Mouse (Mus musculus) left cerebral cortex, adult 9 months (tissue): ENCODE data around the gene Clec16a.

Source experiments
- DNase-seq, 2 experiments: peaks; one replicate each; pipeline ENCODE4 v3.0.0; 2022; ENCODE audit warnings: low spot score in 2 of 2

The Clec16a gene

GRCm38 (mm10) chr16:10675612-10676011, 130.5 kb downstream of the Clec16a start:
- DNase-seq: no peak

DNA sequence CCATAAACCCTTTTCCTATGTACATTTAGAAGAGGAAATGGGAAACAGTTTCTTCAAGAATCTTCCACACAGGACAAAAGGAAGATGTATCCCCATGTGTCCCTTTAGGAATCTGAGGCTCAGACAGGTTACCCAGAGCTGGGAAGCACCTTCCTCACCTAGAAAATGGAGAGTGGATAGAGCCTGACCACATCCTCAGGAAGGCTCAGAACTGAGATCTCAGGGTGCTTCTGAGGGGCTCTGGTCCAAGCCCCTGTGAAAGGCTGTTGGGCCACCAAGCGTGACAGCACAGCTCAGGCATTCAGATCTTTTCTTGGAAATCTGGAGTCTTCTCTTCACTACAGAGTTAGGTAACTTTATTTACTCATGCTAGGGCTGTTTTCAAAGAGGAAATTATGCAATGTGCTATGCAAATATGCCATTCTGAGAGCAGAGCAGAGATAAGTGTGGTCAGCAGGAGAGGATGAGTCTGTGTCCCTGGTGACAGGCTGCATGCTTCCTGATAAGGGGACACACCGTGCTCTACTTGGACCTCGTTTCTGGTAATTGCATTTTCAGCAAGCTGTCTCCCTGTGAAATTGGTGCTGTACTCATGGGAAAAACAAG, 131.4 kb downstream of the Clec16a start:
- no peak for DNase-seq

DNA sequence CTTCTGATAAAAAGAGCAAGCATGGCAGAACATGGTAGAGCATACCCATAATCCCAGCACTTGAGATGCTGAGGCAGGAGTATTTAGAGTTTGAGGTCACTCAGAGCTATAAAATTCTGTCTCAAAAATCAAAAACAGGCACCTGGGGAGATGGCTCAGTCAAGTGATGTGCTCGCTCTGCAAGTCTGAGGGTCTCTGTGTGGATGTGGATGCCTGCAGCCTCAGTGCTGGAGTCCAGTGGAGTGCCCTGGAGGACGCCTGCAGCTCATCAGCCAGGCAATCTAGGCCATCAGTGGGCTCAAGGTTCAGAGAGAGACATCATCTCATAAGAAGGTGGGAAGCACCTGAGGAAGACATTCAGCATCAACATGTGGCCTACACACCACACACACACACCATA, 137.4 kb downstream of the Clec16a start:
- no peak for DNase-seq

DNA sequence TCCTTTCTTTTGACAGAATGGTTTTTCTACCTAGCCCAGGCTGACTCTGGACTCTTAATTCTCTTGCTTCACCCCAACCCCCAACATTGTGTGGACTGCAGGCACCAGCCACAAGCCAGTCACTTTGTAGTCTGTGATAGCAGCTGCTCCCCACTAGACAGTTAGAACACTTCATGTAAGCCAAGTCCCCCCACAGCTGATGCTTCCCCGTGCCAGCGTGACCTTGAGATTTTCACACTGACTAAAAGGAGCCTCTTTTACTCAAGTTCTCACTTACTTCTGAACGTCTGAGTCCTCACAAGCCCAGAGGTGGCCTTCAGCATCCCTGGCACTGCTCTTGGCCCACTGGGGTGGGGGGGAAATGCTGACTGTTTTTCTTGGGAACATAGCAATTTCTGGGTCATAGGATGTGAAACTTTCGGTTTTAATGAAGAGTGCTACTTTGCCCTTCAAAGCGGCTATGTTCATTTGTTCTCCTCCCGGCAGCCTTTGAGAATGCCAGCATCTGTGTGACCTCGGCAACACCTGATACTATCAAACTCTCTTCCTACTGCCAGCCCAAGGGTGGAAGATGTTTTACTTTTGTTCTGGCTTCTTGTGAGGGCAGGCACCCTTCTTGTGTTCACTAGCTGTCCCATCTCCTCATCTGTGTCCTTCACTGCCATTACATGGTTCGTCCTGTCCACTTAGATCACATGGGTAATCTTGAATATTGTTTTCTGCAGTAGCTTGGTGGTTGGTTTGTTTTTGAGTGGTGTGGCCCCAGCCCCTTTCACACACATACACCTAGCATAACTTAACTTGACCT, 138.3 kb downstream of the Clec16a start:
- no peak for DNase-seq

GRCm38 (mm10) chr16:10689748-10690318, 144.7 kb downstream of the Clec16a start:
- no peak for DNase-seq

DNA sequence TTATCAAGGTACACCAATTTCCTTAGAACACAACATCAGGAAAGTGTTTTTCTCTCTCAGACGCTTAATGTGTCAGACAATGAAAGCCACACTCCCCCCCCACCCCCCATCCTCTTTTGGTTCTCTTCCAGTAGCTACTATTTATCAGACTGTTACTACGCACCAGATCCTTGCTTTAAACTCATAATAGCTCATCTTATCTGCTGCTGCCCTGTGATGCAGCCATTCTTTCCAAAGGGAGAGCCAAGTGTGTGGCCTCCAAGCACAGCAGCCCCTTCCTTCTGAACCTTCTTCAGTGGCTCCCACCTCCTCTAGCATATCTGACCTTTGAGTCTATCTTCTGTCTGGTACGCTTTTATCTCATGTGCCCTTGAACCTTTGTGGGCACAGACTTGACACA, 145.3 kb downstream of the Clec16a start:
- DNase-seq: no peak

DNA sequence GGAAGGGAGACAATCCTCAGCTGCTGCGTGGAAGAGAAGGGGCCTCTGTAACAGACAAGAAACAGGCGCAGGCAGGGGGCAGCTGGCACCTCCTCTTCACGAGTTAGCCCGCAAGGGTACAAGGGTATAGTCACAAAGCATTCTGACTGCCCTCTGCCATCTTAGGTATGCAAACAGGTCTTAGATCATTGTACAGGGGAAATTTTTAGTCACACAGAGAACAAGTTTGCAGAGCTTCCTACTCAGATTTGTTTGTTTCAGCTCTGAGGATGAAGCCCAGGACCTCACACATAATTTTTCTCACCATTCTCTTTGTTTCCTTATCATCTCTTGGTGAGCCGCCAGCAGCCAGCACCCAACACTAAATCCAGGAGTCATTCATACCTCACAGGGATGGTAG, 146.6 kb downstream of the Clec16a start:
- DNase-seq: no peak

DNA sequence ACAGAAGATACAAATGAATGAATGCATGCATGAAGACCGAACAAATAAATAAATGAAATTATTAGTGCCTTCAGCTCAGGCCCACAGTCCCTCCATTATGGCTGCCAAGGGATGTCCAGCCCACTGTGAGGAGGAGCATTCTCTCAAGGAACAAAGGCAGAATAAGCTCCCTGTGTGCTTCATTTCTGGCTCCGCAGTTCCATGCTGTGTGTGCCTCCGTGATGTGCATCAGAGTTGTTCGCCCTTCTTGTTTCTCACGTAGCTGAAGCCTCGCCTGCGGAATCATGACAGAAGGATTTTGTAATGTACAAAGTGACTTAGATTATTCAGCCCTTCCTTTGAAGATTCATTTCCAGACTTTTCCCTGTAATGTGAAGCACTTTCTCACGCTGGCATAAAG, 147.7 kb downstream of the Clec16a start:
- no peak for DNase-seq

DNA sequence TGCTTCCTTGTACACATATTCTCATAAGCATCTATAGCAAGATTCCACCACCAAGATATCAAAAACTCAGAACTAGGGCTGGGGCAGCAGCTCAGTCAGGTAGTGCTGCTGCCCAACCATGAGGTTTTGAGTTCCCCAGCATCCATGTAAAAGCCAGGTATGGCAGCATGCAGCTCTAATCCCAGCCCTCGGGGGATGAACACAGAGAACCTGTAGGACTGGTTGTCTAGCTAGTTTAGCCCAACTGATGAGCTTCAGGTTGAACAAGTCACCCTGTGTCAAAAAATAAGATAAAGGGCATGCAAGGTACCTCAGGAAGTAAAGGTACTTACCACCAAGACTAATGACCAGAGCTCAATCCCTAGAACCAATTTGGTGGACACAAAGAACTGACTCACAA, 148.3 kb downstream of the Clec16a start:
- DNase-seq: no peak

- DNase-seq: no peak
These were observed 149.3 kb downstream of the Clec16a start for GRCm38 (mm10) chr16:10694414-10694851.

DNA sequence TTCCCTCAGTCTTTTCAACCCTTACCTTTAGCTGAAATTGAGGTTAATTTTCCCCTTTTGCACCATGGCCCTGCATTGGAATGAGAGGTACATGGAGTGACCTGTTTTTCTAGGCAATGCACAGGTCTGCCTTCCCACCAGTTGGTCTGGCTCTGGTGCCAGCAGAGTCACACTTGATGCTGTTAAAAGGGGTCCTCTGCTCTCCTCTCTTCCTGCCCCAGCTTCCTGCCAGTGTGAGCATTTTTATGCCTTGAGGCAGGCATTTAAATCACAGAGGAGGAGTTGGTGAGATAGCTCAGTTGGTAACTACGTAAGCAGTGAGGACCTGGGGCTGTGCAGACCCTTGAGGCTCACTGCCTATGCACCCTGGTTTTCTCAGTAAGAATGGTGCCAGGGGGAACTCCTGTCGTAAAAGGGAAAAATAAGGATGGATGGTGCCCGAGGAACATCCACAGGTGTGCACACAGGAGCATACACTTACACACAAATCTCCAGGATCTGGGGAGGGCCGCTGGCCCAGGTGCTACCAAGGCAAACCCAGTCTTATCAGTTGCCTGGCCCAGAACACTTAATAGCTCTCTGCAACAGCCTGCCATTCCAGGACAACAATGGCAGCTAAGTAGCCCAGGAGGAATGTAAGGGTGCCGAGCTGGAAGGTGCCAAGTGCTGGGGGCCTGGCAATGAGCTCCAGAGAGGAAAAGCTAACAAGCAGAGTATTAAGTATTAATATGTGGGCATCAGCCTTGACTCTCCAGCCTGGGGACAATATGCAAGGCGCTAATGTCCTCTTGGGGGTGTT, 152.9 kb downstream of the Clec16a start:
- DNase-seq: no peak

- no peak for DNase-seq
These were observed 154.2 kb downstream of the Clec16a start for GRCm38 (mm10) chr16:10699316-10699715.

GRCm38 (mm10) chr16:10700160-10700559, 155.0 kb downstream of the Clec16a start:
- no peak for DNase-seq

DNA sequence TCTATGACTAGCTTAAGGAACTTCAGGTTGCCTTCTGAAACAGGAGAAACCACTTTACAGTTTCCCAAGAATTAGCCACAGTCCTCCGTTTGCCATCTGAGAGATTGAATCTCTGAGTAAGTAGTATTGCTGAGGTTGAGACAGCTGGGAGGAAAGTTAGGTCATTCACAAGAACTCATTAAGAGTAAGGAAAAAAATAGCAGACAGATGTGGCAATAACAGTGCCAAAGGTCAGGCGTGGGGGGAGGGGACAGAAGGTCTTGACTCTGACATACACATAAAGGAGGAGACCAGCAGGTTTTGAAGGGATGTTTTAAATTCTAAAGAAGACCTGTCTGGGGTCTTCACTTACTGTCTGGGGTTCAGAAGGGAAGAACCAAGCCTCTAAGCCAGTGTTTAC, 157.3 kb downstream of the Clec16a start:
- no peak for DNase-seq

DNA sequence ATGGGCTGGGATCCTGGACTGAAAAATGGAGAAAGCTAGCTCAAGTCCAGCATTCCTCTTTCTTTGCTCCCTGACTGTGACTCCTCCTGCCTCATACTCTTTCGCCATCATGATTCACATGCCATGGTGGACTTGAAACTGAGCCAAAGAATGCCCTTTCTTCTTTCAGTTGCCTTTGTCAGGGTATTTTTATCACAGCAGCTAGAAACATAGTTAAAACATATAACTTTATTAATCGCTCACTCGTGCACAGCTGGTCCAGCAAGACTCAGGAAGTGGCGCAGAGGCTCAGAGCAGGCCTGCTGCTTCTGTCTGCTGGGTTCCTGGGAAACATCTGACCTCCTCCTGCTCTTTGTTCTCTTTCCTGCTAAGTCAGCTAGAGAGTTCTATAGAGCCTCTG, 158.8 kb downstream of the Clec16a start:
- no peak for DNase-seq

GRCm38 (mm10) chr16:10705396-10705795, 160.3 kb downstream of the Clec16a start:
- no peak for DNase-seq

DNA sequence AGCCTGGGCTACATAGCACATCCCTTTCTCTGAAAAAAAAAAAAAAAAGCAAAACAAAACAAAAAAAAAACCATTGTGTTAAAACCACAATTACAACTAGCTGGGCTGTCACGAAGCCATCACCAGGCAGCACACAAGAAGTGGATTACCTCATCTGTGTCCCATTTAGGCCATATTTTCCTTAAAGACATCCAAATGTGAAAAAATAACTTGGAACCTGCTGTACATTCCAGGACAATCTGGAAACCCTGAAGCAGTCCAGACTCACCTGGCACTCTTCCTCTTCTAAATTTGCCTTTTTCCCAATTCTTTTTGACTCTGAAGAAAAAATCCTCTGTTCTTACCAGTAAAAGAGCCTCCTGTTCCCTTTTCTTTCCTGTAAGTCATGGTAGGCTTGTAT, 166.4 kb downstream of the Clec16a start:
- no peak for DNase-seq

GRCm38 (mm10) chr16:10713041-10713440, 167.9 kb downstream of the Clec16a start:
- DNase-seq: no peak

DNA sequence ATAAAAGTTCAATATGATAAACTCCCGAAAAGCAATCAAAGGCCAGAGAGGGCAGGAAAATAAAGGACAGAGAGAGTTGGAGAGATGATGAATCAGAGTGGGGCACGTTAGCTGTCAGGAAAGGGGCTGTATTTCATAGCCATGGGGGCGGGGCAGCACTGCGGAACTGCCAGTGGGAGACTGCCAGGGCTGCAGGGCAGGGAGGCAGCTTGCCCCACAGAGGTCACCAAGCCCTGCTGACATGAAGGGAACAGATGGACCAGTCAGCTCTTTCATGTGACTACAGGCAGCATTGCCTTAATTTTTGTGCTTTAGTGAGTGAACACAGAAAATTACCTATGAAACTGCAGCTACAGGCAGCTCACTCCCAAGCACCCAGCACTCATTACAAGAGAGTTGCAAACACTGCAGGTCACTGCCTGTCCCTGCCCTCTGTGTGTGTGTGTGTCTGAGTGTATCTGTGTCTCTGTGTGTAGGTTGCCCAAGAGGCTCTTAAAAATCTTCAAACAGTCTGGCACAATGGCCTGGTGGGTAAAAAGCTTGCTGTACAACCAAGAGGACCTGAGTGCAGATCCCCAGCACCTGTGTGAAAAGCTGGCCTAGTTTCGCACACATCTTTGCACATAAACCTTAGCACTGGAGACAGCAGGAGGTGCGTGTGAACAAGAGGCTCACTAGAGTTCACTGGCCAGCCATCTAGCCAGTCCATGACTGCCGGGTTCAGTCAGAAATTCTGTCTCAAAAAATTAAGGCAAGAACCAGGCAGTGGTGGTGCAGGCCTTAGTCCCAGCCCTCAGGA, 168.5 kb downstream of the Clec16a start:
- no peak for DNase-seq

DNA sequence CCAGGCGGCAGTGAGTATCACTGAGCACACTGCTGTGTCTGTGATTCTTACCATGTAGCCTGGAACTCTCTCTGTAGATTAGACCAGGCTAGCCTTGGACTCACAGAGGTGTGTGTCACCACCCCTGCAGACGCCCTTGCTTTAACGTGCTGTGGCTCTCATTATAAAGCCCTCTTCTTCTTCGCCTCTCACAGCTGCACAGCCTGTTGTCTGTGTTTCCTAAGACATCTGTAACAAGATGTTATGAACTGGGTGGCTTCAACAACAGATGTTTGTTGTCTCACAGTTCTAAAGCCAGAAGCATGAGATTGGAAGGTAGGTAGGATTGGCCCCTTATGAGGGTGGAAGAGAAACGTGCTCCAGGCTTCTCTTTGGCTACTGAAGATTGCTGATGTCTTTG, 170.1 kb downstream of the Clec16a start:
- no peak for DNase-seq

GRCm38 (mm10) chr16:10715632-10716031, 170.5 kb downstream of the Clec16a start:
- DNase-seq: no peak
